Mouse (Mus musculus) hindbrain, embryonic 11.5 days (tissue): ENCODE measurements at regions not wholly inside any gene's neighbourhood (a gene's known extent, or its start where the extent isn't known, plus 50 kb on each side); places are given as distances from the start of the nearest gene placed in this dataset.

Experiments used
- ATAC-seq: fragments of 200-750 bp; cut with Nextera tagmentation; 2 replicates; pipeline ENCODE4 v1.8.0; 2017; ENCODE audit warnings: mild to moderate bottlenecking, moderate TSS enrichment, moderate library complexity; ENCODE audit not compliant: low FRiP score
- DNase-seq: peaks from one replicate; pipeline ENCODE4 v3.0.0-alpha.2; 2015; ENCODE audit warnings: low spot score
- H3K27ac ChIP-seq: fragments of 300-500 bp; sonication (generic); 2 replicates; pipeline ENCODE4 v1.5.1; 2014; ENCODE audit warnings: mild to moderate bottlenecking, low read depth, low read length
- H3K27me3 ChIP-seq: fragments of 300-500 bp; sonication (generic); 2 replicates; pipeline ENCODE4 v1.6.1; 2014; ENCODE audit warnings: mild to moderate bottlenecking, low read length, moderate library complexity, mixed read lengths; ENCODE audit not compliant: control insufficient read depth, insufficient read depth
- H3K36me3 ChIP-seq: fragments of 300-500 bp; sonication (generic); 2 replicates; pipeline ENCODE4 v1.6.1; 2014; ENCODE audit warnings: mild to moderate bottlenecking, low read length, moderate library complexity, mixed read lengths; ENCODE audit not compliant: control insufficient read depth, insufficient read depth
- H3K4me1 ChIP-seq: fragments of 300-500 bp; sonication (generic); replicated peaks from 2 replicates; pipeline ENCODE4 v1.6.1; 2014; ENCODE audit warnings: low read length, mixed read lengths; ENCODE audit not compliant: control insufficient read depth, insufficient read depth
- H3K4me2 ChIP-seq: fragments of 300-500 bp; sonication (generic); replicated peaks from 2 replicates; pipeline ENCODE4 v1.6.1; 2014; ENCODE audit warnings: mild to moderate bottlenecking, low read depth, low read length
- H3K4me3 ChIP-seq: fragments of 300-500 bp; sonication (generic); 2 replicates; pipeline ENCODE4 v1.5.1; 2014; ENCODE audit warnings: low read depth, low read length
- H3K9ac ChIP-seq: fragments of 300-500 bp; sonication (generic); 2 replicates; pipeline ENCODE4 v1.6.1; 2014; ENCODE audit warnings: low read depth, low read length
- H3K9me3 ChIP-seq: fragments of 300-500 bp; sonication (generic); 2 replicates; pipeline ENCODE4 v1.6.1; 2016; ENCODE audit warnings: low read length; ENCODE audit not compliant: control insufficient read depth
- WGBS: fragments of 180-500 bp; shearing (Covaris S2); extraction: QIAGEN DNeasy Blood & Tissue Kit; methylation state at CpG from one replicate; pipeline ENCODE4 v1.1.7; 2014; 5-methylcytosine and 5-hydroxymethylcytosine counted together

DNA sequence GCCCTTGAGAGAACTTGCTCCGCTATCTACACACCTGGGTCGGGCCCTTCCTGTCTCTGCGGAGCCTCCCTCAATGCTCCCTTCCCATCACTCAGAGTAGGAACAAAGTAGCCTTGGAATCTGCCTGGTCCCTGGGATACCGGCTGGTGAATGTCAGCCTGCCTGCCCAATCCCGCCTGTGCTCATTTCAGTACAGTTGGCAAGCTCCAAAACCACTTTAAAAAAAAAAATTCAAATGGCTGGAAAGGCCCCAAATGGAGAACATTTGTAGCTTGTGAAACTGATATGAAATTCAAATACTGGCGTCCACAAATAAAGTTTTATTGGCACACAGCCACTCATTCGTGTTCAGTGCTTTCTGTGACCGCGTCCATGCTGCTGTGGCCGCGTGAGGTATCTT lies 50.3 kb upstream of the 4930470P17Rik start:
- ATAC-seq (no peak), DNase-seq (no peak)
- Histone ChIP-seq H3K9ac (no peak overlapping the region), H3K4me2 (no peak overlapping the region), H3K4me1 (no peaks in the 10 kb centered on the region), H3K27me3 (no peaks in the 10 kb centered on the region), H3K4me3 (no peak overlapping the region), H3K36me3 (no peaks in the 10 kb centered on the region), H3K9me3 (no peaks in the 10 kb centered on the region), H3K27ac (no peak overlapping the region)
- WGBS = 97% methylated on average over 11 of the region's 11 CpGs
